Mouse (Mus musculus) neural tube, embryonic 11.5 days (tissue): ENCODE data around the gene Zfp111. TPM values are rescaled to one million over a fixed set of nuclear protein-coding genes. Genes with fewer than 3 reads are reported as not detected.

Experiments
- ATAC-seq: fragments of 200-750 bp; cut with Nextera tagmentation; 2 replicates; pipeline ENCODE4 v1.8.0; 2017; ENCODE audit warnings: moderate number of reproducible peaks, mild to moderate bottlenecking, moderate TSS enrichment, moderate library complexity; ENCODE audit not compliant: insufficient read depth, low FRiP score, low TSS enrichment
- DNase-seq: peaks from one replicate; pipeline ENCODE4 v3.0.0-alpha.2; 2015; ENCODE audit warnings: low spot score
- H3K27ac ChIP-seq: fragments of 300-500 bp; sonication (generic); 2 replicates; pipeline ENCODE4 v1.5.1; 2014; ENCODE audit warnings: low read depth, mild to moderate bottlenecking, low read length
- H3K27me3 ChIP-seq: fragments of 300-500 bp; sonication (generic); 2 replicates; pipeline ENCODE4 v1.6.1; 2014; ENCODE audit warnings: mild to moderate bottlenecking, low read length, mixed read lengths; ENCODE audit not compliant: control insufficient read depth, insufficient read depth
- H3K36me3 ChIP-seq: fragments of 300-500 bp; sonication (generic); 2 replicates; pipeline ENCODE4 v1.6.1; 2014; ENCODE audit warnings: mild to moderate bottlenecking, low read length, moderate library complexity, mixed read lengths; ENCODE audit not compliant: control insufficient read depth, insufficient read depth
- H3K4me1 ChIP-seq: fragments of 300-500 bp; sonication (generic); 2 replicates; pipeline ENCODE4 v1.6.1; 2014; ENCODE audit warnings: low read length, mixed read lengths; ENCODE audit not compliant: control insufficient read depth, insufficient read depth
- H3K4me2 ChIP-seq: fragments of 300-500 bp; sonication (generic); 2 replicates; pipeline ENCODE4 v1.6.1; 2014; ENCODE audit warnings: low read depth, mild to moderate bottlenecking, moderate library complexity
- H3K4me3 ChIP-seq: fragments of 300-500 bp; sonication (generic); 2 replicates; pipeline ENCODE4 v1.5.1; 2014; ENCODE audit warnings: low read depth, low read length
- H3K9ac ChIP-seq: fragments of 300-500 bp; sonication (generic); 2 replicates; pipeline ENCODE4 v1.6.1; 2014; ENCODE audit warnings: mild to moderate bottlenecking, low read length
- H3K9me3 ChIP-seq: fragments of 300-500 bp; sonication (generic); 2 replicates; pipeline ENCODE4 v1.6.1; 2016; ENCODE audit warnings: low read length; ENCODE audit not compliant: control insufficient read depth
- WGBS: fragments of 180-500 bp; shearing (Covaris S2); extraction: QIAGEN DNeasy Blood & Tissue Kit; methylation state at CpG from one replicate; pipeline ENCODE4 v1.1.7; 2014; 5-methylcytosine and 5-hydroxymethylcytosine counted together
- polyA plus RNA-seq: library from polyadenylated mRNA; unstranded; fragments of >200 nt; fragmentation: Nextera tagmentation; extraction: Ambion mirVana; gene quantifications from 2 replicates; pipeline ENCODE4 v1.2.1, GENCODE M21; 2014

Zfp111 gene
- 11.1 and 12.4 TPM in 2 replicates for polyA plus RNA-seq

GRCm38 (mm10) chr7:24211343-24211742, at the start of gene Zfp111:
TSS of gene Zfp111 (minus strand) at chr7:24211443.
- no peaks in the 10 kb centered on the region for H3K27me3 ChIP-seq
- H3K4me3 ChIP-seq: no peak within 1 kb of the TSS
- WGBS: 81% methylated on average over 5 of the region's 5 CpGs
- ATAC-seq (no peak), DNase-seq (no peak)
- H3K27ac ChIP-seq: no peak within 1 kb of the TSS
- no peaks in the 10 kb centered on the region for H3K36me3 ChIP-seq
- no peak within 1 kb of the TSS for H3K4me2 ChIP-seq
- no peaks in the 10 kb centered on the region for H3K9me3 ChIP-seq
- H3K9ac ChIP-seq: no peak within 1 kb of the TSS
- H3K4me1 ChIP-seq: no peaks in the 10 kb centered on the region

GRCm38 (mm10) chr7:24260000-24260312, 48.7 kb upstream of the Zfp111 start:
- H3K4me3 ChIP-seq: no peak overlapping the region
- DNase-seq: no peak
- H3K9me3 ChIP-seq: no peaks in the 10 kb centered on the region
- ATAC-seq: no peak
- no peak overlapping the region for H3K4me2 ChIP-seq
- H3K9ac ChIP-seq: no peak overlapping the region
- no peak overlapping the region for H3K27ac ChIP-seq
- H3K4me1 ChIP-seq: no peaks in the 10 kb centered on the region
- no peaks in the 10 kb centered on the region for H3K27me3 ChIP-seq
- WGBS: 91% methylated on average over 4 of the region's 4 CpGs
- H3K36me3 ChIP-seq: no peaks in the 10 kb centered on the region

GRCm38 (mm10) chr7:24259306-24259999, 48.2 kb upstream of the Zfp111 start:
- Histone ChIP-seq H3K4me3 (no peak overlapping the region), H3K9me3 (no peaks in the 10 kb centered on the region), H3K4me1 (no peaks in the 10 kb centered on the region), H3K27ac (no peak overlapping the region), H3K27me3 (no peaks in the 10 kb centered on the region), H3K4me2 (no peak overlapping the region), H3K9ac (no peak overlapping the region), H3K36me3 (no peaks in the 10 kb centered on the region)
- 88% methylated on average over 13 of the region's 13 CpGs for WGBS
- no peak for DNase-seq
- ATAC-seq: no peak

GRCm38 (mm10) chr7:24254633-24255474, 43.6 kb upstream of the Zfp111 start, which contains the start of gene Zfp108:
TSS of gene Zfp108 (plus strand) at chr7:24254794.
- Histone ChIP-seq H3K9me3 (no peaks in the 10 kb centered on the region), H3K4me2 (peak within 1 kb of the TSS; percentile 54), H3K36me3 (no peaks in the 10 kb centered on the region), H3K27me3 (no peaks in the 10 kb centered on the region), H3K4me3 (peak within 1 kb of the TSS; percentile 36), H3K9ac (peak within 1 kb of the TSS; percentile 61), H3K27ac (no peak within 1 kb of the TSS), H3K4me1 (no peaks in the 10 kb centered on the region)
- DNase-seq (peak; percentile 79), ATAC-seq (peak; percentile 78)
- WGBS: 25% methylated on average over 21 of the region's 21 CpGs

GRCm38 (mm10) chr7:24253779-24254615, 42.8 kb upstream of the Zfp111 start:
- Histone ChIP-seq H3K4me3 (peak overlapping the region; percentile 36; the same call in 1 of the 2 replicates), H3K27ac (no peak overlapping the region), H3K9me3 (no peaks in the 10 kb centered on the region), H3K36me3 (no peaks in the 10 kb centered on the region), H3K27me3 (no peaks in the 10 kb centered on the region), H3K9ac (no peak overlapping the region), H3K4me2 (peak overlapping the region; percentile 54), H3K4me1 (no peaks in the 10 kb centered on the region)
- ATAC-seq (peak; percentile 63; the same call in 1 of the 2 replicates), DNase-seq (no peak)
- WGBS: 60% methylated on average over 9 of the region's 9 CpGs

GRCm38 (mm10) chr7:24237040-24237791, 26.0 kb upstream of the Zfp111 start, which contains the start of gene Zfp109:
TSS of gene Zfp109 (minus strand) at chr7:24237560.
- H3K4me1 ChIP-seq: no peaks in the 10 kb centered on the region
- peak within 1 kb of the TSS; percentile 59 for H3K4me3 ChIP-seq
- H3K27me3 ChIP-seq: no peaks in the 10 kb centered on the region
- ATAC-seq: peak; percentile 84
- DNase-seq: peak; percentile 73
- WGBS: 7% methylated on average over 28 of the region's 28 CpGs
- H3K4me2 ChIP-seq: peak within 1 kb of the TSS; percentile 50
- H3K9ac ChIP-seq: peak within 1 kb of the TSS; percentile 69
- H3K27ac ChIP-seq: no peak within 1 kb of the TSS
- no peaks in the 10 kb centered on the region for H3K36me3 ChIP-seq
- H3K9me3 ChIP-seq: no peaks in the 10 kb centered on the region

- no peaks in the 10 kb centered on the region for H3K36me3 ChIP-seq
- no peak for DNase-seq
Observed at GRCm38 (mm10) chr7:24210296-24210695, 947 bp downstream of the Zfp111 start.

More at GRCm38 (mm10) chr7:24210296-24210695, 947 bp downstream of the Zfp111 start:
- Histone ChIP-seq H3K4me3 (no peak overlapping the region), H3K9me3 (no peaks in the 10 kb centered on the region), H3K4me2 (no peak overlapping the region), H3K9ac (no peak overlapping the region), H3K4me1 (no peaks in the 10 kb centered on the region), H3K27me3 (no peaks in the 10 kb centered on the region), H3K27ac (no peak overlapping the region)
- 80% methylated on average over 2 of the region's 2 CpGs for WGBS
- no peak for ATAC-seq
